Mouse (Mus musculus): ENCODE measurements at regions not wholly inside any gene's neighbourhood (a gene's known extent, or its start where the extent isn't known, plus 50 kb on each side); places are given as distances from the start of the nearest gene placed in this dataset.

- DNase-seq = no peak
Observed at GRCm38 (mm10) chr15:68626976-68627375, 2126.3 kb upstream of the Lrrc6 start.

GRCm38 (mm10) chr15:68624831-68625230, 2124.1 kb upstream of the Lrrc6 start:
- no peak for DNase-seq

- no peak for DNase-seq
Observed at GRCm38 (mm10) chr15:68620417-68621214, 2119.9 kb upstream of the Lrrc6 start.

- no peak for DNase-seq
Observed at GRCm38 (mm10) chr15:68606110-68606791, 2105.5 kb upstream of the Lrrc6 start.

GRCm38 (mm10) chr15:68605478-68605877, 2104.8 kb upstream of the Lrrc6 start:
- no peak for DNase-seq

GRCm38 (mm10) chr15:68582177-68582576, 2081.5 kb upstream of the Lrrc6 start:
- no peak for DNase-seq

- DNase-seq = no peak
Observed at GRCm38 (mm10) chr15:68579486-68579885, 2078.8 kb upstream of the Lrrc6 start.

GRCm38 (mm10) chr15:68560654-68561053, 2059.9 kb upstream of the Lrrc6 start:
- no peak for DNase-seq

GRCm38 (mm10) chr15:68556133-68556532, 2055.4 kb upstream of the Lrrc6 start:
- DNase-seq = no peak

- no peak for DNase-seq
Observed at GRCm38 (mm10) chr15:68536055-68536325, 2035.3 kb upstream of the Lrrc6 start.

- no peak for DNase-seq
Observed at GRCm38 (mm10) chr15:68535297-68536054, 2034.8 kb upstream of the Lrrc6 start.

- DNase-seq = no peak
Observed at GRCm38 (mm10) chr15:68520759-68521158, 2020.0 kb upstream of the Lrrc6 start.

- DNase-seq = no peak
Observed at GRCm38 (mm10) chr15:68512431-68512830, 2011.7 kb upstream of the Lrrc6 start.

GRCm38 (mm10) chr15:68508190-68508589, 2007.5 kb upstream of the Lrrc6 start:
- DNase-seq = no peak

- DNase-seq = no peak
Observed at GRCm38 (mm10) chr15:68506093-68506492, 2005.4 kb upstream of the Lrrc6 start.

GRCm38 (mm10) chr15:68496438-68496837, 1995.7 kb upstream of the Lrrc6 start:
- no peak for DNase-seq

- DNase-seq = no peak
Observed at GRCm38 (mm10) chr15:68484789-68485188, 1984.1 kb upstream of the Lrrc6 start.

- DNase-seq = no peak
Observed at GRCm38 (mm10) chr15:68477745-68478144, 1977.0 kb upstream of the Lrrc6 start.

GRCm38 (mm10) chr15:68471928-68472327, 1971.2 kb upstream of the Lrrc6 start:
- no peak for DNase-seq

GRCm38 (mm10) chr15:68462851-68463250, 1962.1 kb upstream of the Lrrc6 start:
- no peak for DNase-seq

GRCm38 (mm10) chr15:68457239-68457638, 1956.5 kb upstream of the Lrrc6 start:
- no peak for DNase-seq

- DNase-seq = no peak
Observed at GRCm38 (mm10) chr15:68451971-68452370, 1951.3 kb upstream of the Lrrc6 start.

GRCm38 (mm10) chr15:68445341-68445740, 1944.6 kb upstream of the Lrrc6 start:
- peak; percentile 86 for DNase-seq

GRCm38 (mm10) chr15:68440636-68441035, 1939.9 kb upstream of the Lrrc6 start:
- DNase-seq = no peak
